Mouse (Mus musculus) ES-E14 (cell line): Measurements from ENCODE around the gene Zmynd10. TPM values are rescaled to one million over a fixed set of nuclear protein-coding genes. Genes with fewer than 3 reads are reported as not detected.

Experiments
- DNase-seq: peaks from one replicate; pipeline ENCODE4 v3.0.0-alpha.2; 2013; ENCODE audit warnings: low read depth, low spot score
- H3K27ac ChIP-seq: 2 replicates; pipeline ENCODE4 v1.5.1; 2012; ENCODE audit warnings: low read depth, mild to moderate bottlenecking, low read length, moderate library complexity, mixed read lengths; ENCODE audit not compliant: poor library complexity, insufficient read depth, severe bottlenecking
- H3K36me3 ChIP-seq: 2 replicates; pipeline ENCODE4 v1.6.1; 2012; ENCODE audit warnings: mild to moderate bottlenecking, low read length, moderate library complexity, mixed read lengths; ENCODE audit not compliant: control insufficient read depth, poor library complexity, insufficient read depth, severe bottlenecking
- H3K4me1 ChIP-seq, 2 experiments: fragments of 150-350 bp in 1 of 2; sonication (generic) in 1 of 2; 2 replicates each; pipeline ENCODE4 v1.6.1; 2012; ENCODE audit warnings: low read length in 2 of 2, mild to moderate bottlenecking in 1 of 2, mixed read lengths in 1 of 2; ENCODE audit not compliant: control insufficient read depth in 2 of 2, insufficient read depth in 2 of 2, poor library complexity in 1 of 2
- H3K4me3 ChIP-seq, 2 experiments: fragments of 150-350 bp in 1 of 2; sonication (generic) in 1 of 2; 2 replicates each; pipeline ENCODE4 v1.5.1; 2012; ENCODE audit warnings: low read length in 2 of 2, low read depth in 1 of 2, mild to moderate bottlenecking in 1 of 2, mixed read lengths in 1 of 2; ENCODE audit not compliant: insufficient read depth in 1 of 2, poor library complexity in 1 of 2, severe bottlenecking in 1 of 2
- H3K9ac ChIP-seq: 2 replicates; pipeline ENCODE4 v1.6.1; 2012; ENCODE audit warnings: low read depth, mild to moderate bottlenecking, low read length, mixed read lengths; ENCODE audit not compliant: poor library complexity, insufficient read depth, severe bottlenecking
- H3K9me3 ChIP-seq: fragments of 150-350 bp; sonication (generic); 2 replicates; pipeline ENCODE4 v1.6.1; 2012; ENCODE audit warnings: low read depth, mild to moderate bottlenecking, low read length; ENCODE audit not compliant: control insufficient read depth, insufficient read depth
- CHD2 ChIP-seq: IDR thresholded peaks from 2 replicates; pipeline ENCODE4 v1.6.1; 2014; ENCODE audit warnings: mild to moderate bottlenecking, low read depth, low read length, inconsistent platforms
- HCFC1 ChIP-seq: IDR thresholded peaks from 2 replicates; pipeline ENCODE4 v1.6.1; 2012; ENCODE audit warnings: low read length, inconsistent platforms, borderline replicate concordance; ENCODE audit not compliant: insufficient read depth
- MAFK ChIP-seq: IDR thresholded peaks from 2 replicates; pipeline ENCODE4 v1.6.1; 2014; ENCODE audit warnings: mild to moderate bottlenecking, low read depth, low read length, inconsistent platforms; ENCODE audit not compliant: insufficient read depth
- ZC3H11A ChIP-seq: IDR thresholded peaks from 2 replicates; pipeline ENCODE4 v1.6.1; 2012; ENCODE audit warnings: low read depth, mild to moderate bottlenecking, inconsistent platforms, low read length, borderline replicate concordance
- ZNF384 ChIP-seq: IDR thresholded peaks from 2 replicates; pipeline ENCODE4 v1.6.1; 2012; ENCODE audit warnings: low read depth, low read length, inconsistent platforms
- in situ Hi-C, 2 experiments: fragments of 600-800 bp; cut with MboI; formaldehyde crosslinking; loops; one replicate each; pipeline ENCODE4 v1.15.1; 2025; ENCODE audit warnings: low sequenced_read_pairs in 2 of 2, inconsistent platforms in 1 of 2; ENCODE audit not compliant: unreplicated experiment in 2 of 2
- total RNA-seq: library from RNA; depleted of rRNA; stranded (reverse); fragments of 300-350 nt; gene quantifications from 2 replicates; pipeline ENCODE4 v1.2.3, GENCODE M21; 2012

Gene Zmynd10
- total RNA-seq, 1 experiment = 0.49 TPM

DNA sequence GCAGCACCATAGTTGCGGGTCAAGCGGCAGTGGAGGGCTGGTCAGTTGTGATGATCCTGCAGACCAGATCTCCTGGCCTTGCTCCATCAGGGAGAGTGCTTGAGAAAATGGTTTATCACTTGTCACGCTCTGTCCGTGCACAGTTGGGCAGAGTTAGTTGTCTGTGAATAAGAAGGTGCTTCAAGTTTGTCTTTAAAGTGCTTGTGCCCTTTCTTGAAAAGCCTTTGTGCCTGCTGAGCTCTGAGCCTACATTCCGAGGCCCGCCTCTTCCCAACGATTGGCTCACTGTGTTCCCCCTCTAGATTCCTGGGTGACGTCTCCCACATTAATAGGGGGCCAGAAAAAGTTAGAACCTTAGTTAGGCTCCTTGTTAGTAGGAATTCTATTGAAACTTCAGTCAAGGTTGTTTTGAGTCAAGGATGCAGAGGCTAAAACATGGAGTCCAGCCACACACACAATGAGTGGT, 4.8 kb downstream of the Zmynd10 start:
- H3K4me3 ChIP-seq = peak overlapping the region; percentile 60 to 61
- no peaks in the 10 kb centered on the region; the same call in 1 of the 2 replicates for H3K36me3 ChIP-seq
- H3K4me1 ChIP-seq = peaks cover 0 to 19% of the 10 kb centered on the region in 2 experiments; a peak in 1 of 4 replicates
- no peak for DNase-seq
- H3K9me3 ChIP-seq = no peaks in the 10 kb centered on the region
- TF ChIP-seq ZC3H11A (no peak), HCFC1 (no peak), MAFK (no peak), CHD2 (no peak), ZNF384 (no peak)
- no peak overlapping the region for H3K27ac ChIP-seq
- H3K9ac ChIP-seq = peak overlapping the region; percentile 42
- in situ Hi-C loops = no loop called here

DNA sequence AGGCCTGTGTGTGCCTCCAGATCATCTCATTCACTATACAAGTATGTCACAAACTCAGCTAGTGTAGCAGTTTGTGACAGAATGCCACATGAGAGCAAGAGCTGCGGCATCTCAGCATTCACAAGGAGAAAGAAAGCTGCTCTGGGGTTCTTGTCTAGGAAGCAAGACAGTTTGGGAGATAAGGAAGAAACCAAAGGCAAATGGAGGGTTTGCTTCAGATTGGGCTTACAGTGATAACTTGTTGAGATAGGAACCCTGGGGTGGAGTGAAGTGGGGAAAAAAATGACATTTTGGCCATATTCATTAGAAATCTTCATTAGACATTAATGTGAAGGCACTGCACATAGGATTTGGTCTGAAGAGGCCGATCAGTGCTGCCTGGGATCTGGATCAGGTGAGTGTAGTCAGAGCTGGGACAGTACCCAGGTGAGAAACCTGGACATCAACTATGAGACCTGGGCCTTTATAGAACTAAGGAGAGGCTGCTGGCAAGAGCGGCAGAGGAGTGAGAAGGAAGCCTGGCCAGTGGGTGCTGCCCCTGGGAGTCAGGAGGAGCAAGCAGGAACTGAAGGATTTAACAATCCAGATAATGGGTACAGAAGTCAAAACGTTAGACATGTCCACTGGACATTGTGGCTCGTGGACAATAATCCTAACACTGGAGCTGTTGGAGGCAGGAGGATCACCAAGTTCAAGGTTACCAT, 5.7 kb downstream of the Zmynd10 start:
- Histone ChIP-seq H3K36me3 (peaks cover 9% of the 10 kb centered on the region), H3K9me3 (no peaks in the 10 kb centered on the region), H3K27ac (no peak overlapping the region), H3K4me1 (peaks cover 0 to 14% of the 10 kb centered on the region in 2 experiments; a peak in 1 of 4 replicates), H3K4me3 (peak overlapping the region in 1 of 2 experiments; percentile 61; a peak in 1 of 4 replicates), H3K9ac (no peak overlapping the region)
- TF ChIP-seq HCFC1 = no peak
- TF ChIP-seq MAFK = no peak
- no peak for TF ChIP-seq ZNF384
- no peak for TF ChIP-seq ZC3H11A
- TF ChIP-seq CHD2 = no peak
- no peak for DNase-seq
- in situ Hi-C loops = no loop called here

DNA sequence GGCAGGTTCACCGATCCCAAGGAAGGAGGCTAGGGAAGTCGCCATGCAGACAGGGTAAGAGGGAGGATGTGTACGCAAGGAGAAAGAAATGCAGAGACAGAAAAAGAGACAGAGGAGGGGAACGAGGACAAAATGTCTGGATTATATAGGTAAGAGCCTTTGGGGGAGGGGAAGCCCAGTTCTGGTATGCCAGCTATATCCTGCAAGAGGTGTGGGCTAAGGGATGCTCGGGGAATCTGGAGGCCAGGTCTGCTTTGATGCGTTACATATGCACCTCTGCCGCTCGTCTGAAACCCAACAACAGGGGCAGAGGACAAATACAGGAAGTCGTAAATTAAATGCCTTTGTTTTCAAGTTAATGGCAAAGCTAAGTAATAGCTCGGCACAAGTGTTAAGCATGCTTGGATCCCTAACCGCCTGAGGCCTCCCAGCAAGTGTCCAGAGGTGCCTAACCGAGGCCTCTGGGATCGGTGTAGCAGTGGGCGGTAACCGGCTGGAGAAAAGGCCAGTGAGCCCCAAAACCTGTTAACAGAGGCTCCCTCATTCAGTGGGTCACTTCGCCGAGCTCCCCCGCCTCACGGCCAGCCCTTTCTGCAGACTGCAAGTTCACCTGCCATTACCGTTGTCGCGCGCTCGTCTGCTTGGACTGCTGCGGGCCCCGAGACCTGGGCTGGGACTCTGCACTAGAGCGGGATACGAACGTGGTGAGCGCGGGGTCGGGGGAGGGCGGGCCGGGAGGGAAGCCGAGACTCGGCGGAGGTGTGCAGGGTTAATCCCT, 6.6 kb downstream of the Zmynd10 start:
- H3K4me3 ChIP-seq = peak overlapping the region; percentile 61 to 67
- peaks cover 0 to 14% of the 10 kb centered on the region in 2 experiments; a peak in 1 of 4 replicates for H3K4me1 ChIP-seq
- peaks cover 12% of the 10 kb centered on the region for H3K36me3 ChIP-seq
- TF ChIP-seq HCFC1 (no peak), CHD2 (no peak), ZC3H11A (no peak), MAFK (no peak), ZNF384 (no peak)
- in situ Hi-C loops = no loop called here
- no peak for DNase-seq
- H3K9ac ChIP-seq = peak overlapping the region; percentile 69
- no peaks in the 10 kb centered on the region for H3K9me3 ChIP-seq
- peak overlapping the region; percentile 4; the same call in 1 of the 2 replicates for H3K27ac ChIP-seq

DNA sequence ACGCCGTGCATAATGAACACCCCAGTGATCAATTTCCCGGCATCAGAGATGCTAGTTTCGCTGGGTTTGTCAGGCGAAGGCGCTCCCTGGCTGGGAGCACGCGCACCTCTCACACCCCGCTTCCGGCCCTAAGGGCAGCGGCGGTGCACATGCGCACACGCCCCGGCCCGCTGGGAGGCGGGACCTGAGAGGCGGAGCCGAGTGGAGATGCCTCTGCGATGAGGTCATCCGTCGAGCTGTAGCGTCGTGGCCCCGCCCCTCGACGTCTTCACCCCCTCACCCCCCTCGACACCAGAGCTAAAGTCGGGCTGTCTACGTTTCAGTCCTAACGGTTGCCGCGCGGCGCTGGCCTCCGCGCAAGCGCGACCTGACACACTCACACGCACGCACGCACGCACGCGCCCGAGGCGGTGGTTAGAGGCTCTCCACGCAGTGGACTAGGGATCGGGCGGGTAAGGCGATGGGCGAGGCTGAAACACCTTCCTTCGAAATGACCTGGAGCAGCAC, 7.3 kb downstream of the Zmynd10 start:
- peak overlapping the region; percentile 81 for H3K9ac ChIP-seq
- H3K4me3 ChIP-seq = peak overlapping the region; percentile 64 to 80
- peaks cover 0 to 13% of the 10 kb centered on the region in 2 experiments; a peak in 1 of 4 replicates for H3K4me1 ChIP-seq
- peak; percentile 94 for DNase-seq
- peaks cover 16% of the 10 kb centered on the region for H3K36me3 ChIP-seq
- H3K27ac ChIP-seq = peak overlapping the region; percentile 57
- in situ Hi-C loops = no loop called here
- 0 out of 2 replicates have a peak, but pooled peaks have one; percentile 37 for TF ChIP-seq HCFC1
- no peak for TF ChIP-seq ZC3H11A
- TF ChIP-seq CHD2 = no peak
- no peak for TF ChIP-seq ZNF384
- no peak for TF ChIP-seq MAFK
- H3K9me3 ChIP-seq = no peaks in the 10 kb centered on the region
